Mouse (Mus musculus): ENCODE data around the gene Dctn1. TPM values are rescaled to one million over a fixed set of nuclear protein-coding genes. Genes with fewer than 3 reads are reported as not detected.
"Not testable (repeated sequence)": the region's sequence is repeated elsewhere in the genome, so short reads cannot be mapped to it uniquely, and the experiment has no call there.

Gene Dctn1
- polyA plus RNA-seq, 1 experiment from 2014 or later = 158 TPM

GRCm38 (mm10) chr6:83159456-83159855 is 6.3 kb upstream of the Dctn1 start:
- not testable (repeated sequence) for H3K9me3 ChIP-seq (ENCODE audit: control insufficient read depth, low read length); ATAC-seq; H3K36me3 ChIP-seq (ENCODE audit: control insufficient read depth, insufficient read depth); H3K4me3 ChIP-seq (replicated peaks; ENCODE audit: low read length); H3K27ac ChIP-seq (ENCODE audit: low read length); H3K9ac ChIP-seq (replicated peaks; ENCODE audit: low read depth, low read length); H3K4me2 ChIP-seq (ENCODE audit: low read length)
- Histone ChIP-seq H3K4me1 (replicated peaks; ENCODE audit: control insufficient read depth, insufficient read depth, low read length) (peaks cover 25% of the 10 kb centered on the region), H3K27me3 (replicated peaks; ENCODE audit: control insufficient read depth, insufficient read depth, low read length) (peaks cover 32% of the 10 kb centered on the region)
- WGBS = 22% methylated on average over 3 of the region's 3 CpGs

- Histone ChIP-seq H3K9me3 (ENCODE audit: control insufficient read depth, low read length) (no peaks in the 10 kb centered on the region), H3K4me3 (replicated peaks; ENCODE audit: low read length) (no peak overlapping the region; the same call in 1 of the 2 replicates), H3K27ac (ENCODE audit: low read length) (no peak overlapping the region), H3K9ac (replicated peaks; ENCODE audit: low read depth, low read length) (peak overlapping the region; percentile 26; the same call in 1 of the 2 replicates), H3K36me3 (ENCODE audit: control insufficient read depth, insufficient read depth) (no peaks in the 10 kb centered on the region), H3K27me3 (replicated peaks; ENCODE audit: control insufficient read depth, insufficient read depth, low read length) (peaks cover 32% of the 10 kb centered on the region), H3K4me2 (ENCODE audit: low read length) (peak overlapping the region; percentile 42), H3K4me1 (replicated peaks; ENCODE audit: control insufficient read depth, insufficient read depth, low read length) (peaks cover 17% of the 10 kb centered on the region)
- WGBS = 11% methylated on average over 19 of the region's 19 CpGs
- no peak for ATAC-seq
These were observed 4.3 kb upstream of the Dctn1 start for GRCm38 (mm10) chr6:83161442-83161841.

DNA sequence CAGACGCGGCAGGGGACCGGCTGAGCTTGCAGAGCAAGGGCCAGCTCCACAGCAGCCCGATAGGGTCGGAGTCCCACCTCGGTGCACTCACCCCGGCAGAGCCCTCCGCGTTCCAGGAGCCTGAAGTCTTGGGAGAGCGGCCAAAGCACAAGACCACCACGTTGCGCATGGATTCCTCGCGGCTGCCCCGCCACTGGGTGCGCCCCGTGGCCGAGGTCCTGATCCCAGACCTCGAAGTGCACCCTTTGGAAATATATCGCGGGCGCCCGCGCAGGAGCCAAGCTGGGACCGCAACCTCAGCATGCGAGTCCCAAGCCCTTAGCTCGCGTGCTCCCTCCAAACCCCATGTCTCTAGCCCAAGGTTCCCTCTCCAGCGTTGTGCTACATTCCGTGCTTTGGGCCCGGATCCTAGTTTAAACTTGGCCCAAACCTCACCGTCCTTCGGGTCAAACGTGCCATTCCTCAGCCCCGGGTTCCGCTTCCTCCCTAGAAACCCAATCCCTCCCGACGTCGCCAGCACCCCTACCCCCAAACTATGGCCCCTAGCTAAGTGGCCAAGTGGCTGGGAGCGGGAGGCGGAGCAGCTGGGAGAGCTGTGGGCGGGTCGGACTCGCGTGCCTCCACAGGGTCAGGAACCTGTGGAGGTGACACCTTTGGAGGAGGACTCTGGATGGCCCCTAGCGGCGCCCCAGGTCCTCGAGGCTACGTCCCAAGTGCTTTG is 3.6 kb upstream of the Dctn1 start:
- ATAC-seq = no peak
- Histone ChIP-seq H3K27me3 (replicated peaks; ENCODE audit: control insufficient read depth, insufficient read depth, low read length) (peaks cover 32% of the 10 kb centered on the region), H3K9ac (replicated peaks; ENCODE audit: low read depth, low read length) (peak overlapping the region; percentile 30; the same call in 1 of the 2 replicates), H3K9me3 (ENCODE audit: control insufficient read depth, low read length) (no peaks in the 10 kb centered on the region), H3K4me1 (replicated peaks; ENCODE audit: control insufficient read depth, insufficient read depth, low read length) (peaks cover 20% of the 10 kb centered on the region), H3K4me3 (replicated peaks; ENCODE audit: low read length) (peak overlapping the region; percentile 29), H3K36me3 (ENCODE audit: control insufficient read depth, insufficient read depth) (no peaks in the 10 kb centered on the region), H3K4me2 (ENCODE audit: low read length) (peak overlapping the region; percentile 42), H3K27ac (ENCODE audit: low read length) (no peak overlapping the region)
- WGBS = under 1% methylated on average over 49 of the region's 49 CpGs

DNA sequence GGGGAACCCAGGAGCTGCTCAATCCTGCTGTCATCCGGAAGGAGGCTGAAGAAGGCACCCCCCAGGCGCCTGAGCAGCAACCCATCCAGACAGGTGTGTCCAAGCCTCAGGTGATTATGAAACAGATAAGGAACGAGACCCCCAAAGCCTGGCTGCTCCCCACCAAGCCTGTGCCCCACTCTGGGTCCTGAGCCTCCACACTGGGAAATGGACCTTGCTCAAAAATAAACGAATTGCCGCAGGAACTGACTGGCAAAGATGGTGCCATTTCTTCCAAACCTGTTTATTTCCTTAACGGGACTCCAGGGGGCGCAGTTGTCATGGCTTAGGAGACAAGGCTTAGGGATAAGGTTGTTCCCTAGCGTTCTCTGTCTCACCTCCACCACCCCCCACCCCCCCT is 3.0 kb upstream of the Dctn1 start:
- Histone ChIP-seq H3K4me2 (ENCODE audit: low read length) (peak overlapping the region; percentile 42), H3K4me1 (replicated peaks; ENCODE audit: control insufficient read depth, insufficient read depth, low read length) (peaks cover 22% of the 10 kb centered on the region), H3K9ac (replicated peaks; ENCODE audit: low read depth, low read length) (no peak overlapping the region), H3K9me3 (ENCODE audit: control insufficient read depth, low read length) (no peaks in the 10 kb centered on the region), H3K36me3 (ENCODE audit: control insufficient read depth, insufficient read depth) (no peaks in the 10 kb centered on the region), H3K27me3 (replicated peaks; ENCODE audit: control insufficient read depth, insufficient read depth, low read length) (peaks cover 32% of the 10 kb centered on the region), H3K27ac (ENCODE audit: low read length) (no peak overlapping the region), H3K4me3 (replicated peaks; ENCODE audit: low read length) (peak overlapping the region; percentile 29; the same call in 1 of the 2 replicates)
- no peak for ATAC-seq
- under 1% methylated on average over 8 of the region's 8 CpGs for WGBS

GRCm38 (mm10) chr6:83165026-83165606 is 604 bp upstream of the Dctn1 start:
- Histone ChIP-seq H3K4me3 (replicated peaks; ENCODE audit: low read length) (peak overlapping the region; percentile 89), H3K27ac (ENCODE audit: low read length) (no peak overlapping the region), H3K4me1 (replicated peaks; ENCODE audit: control insufficient read depth, insufficient read depth, low read length) (peaks cover 22% of the 10 kb centered on the region), H3K9ac (replicated peaks; ENCODE audit: low read depth, low read length) (peak overlapping the region; percentile 89), H3K36me3 (ENCODE audit: control insufficient read depth, insufficient read depth) (no peaks in the 10 kb centered on the region), H3K9me3 (ENCODE audit: control insufficient read depth, low read length) (no peaks in the 10 kb centered on the region), H3K27me3 (replicated peaks; ENCODE audit: control insufficient read depth, insufficient read depth, low read length) (peaks cover 30% of the 10 kb centered on the region), H3K4me2 (ENCODE audit: low read length) (peak overlapping the region; percentile 88)
- WGBS = 4% methylated on average over 6 of the region's 6 CpGs
- ATAC-seq = peak; percentile 37

- 0% methylated on average over 12 of the region's 12 CpGs for whole genome bisulfite sequencing
- peak overlapping the region; percentile 89 for H3K4me3 ChIP-seq (replicated peaks; ENCODE audit: low read length)
- no peaks in the 10 kb centered on the region for H3K36me3 ChIP-seq (ENCODE audit: control insufficient read depth, insufficient read depth)
- peak overlapping the region; percentile 88 for H3K4me2 ChIP-seq (ENCODE audit: low read length)
- H3K4me1 ChIP-seq (replicated peaks; ENCODE audit: control insufficient read depth, insufficient read depth, low read length) = peaks cover 30% of the 10 kb centered on the region
- peak; percentile 13 for ATAC-seq
- H3K9me3 ChIP-seq (ENCODE audit: control insufficient read depth, low read length) = no peaks in the 10 kb centered on the region
- H3K27ac ChIP-seq (ENCODE audit: low read length) = peak overlapping the region; percentile 89
- H3K27me3 ChIP-seq (replicated peaks; ENCODE audit: control insufficient read depth, insufficient read depth, low read length) = peaks cover 19% of the 10 kb centered on the region
- H3K9ac ChIP-seq (replicated peaks; ENCODE audit: low read depth, low read length) = peak overlapping the region; percentile 89
These were observed 517 bp downstream of the Dctn1 start for GRCm38 (mm10) chr6:83166243-83166630.

DNA sequence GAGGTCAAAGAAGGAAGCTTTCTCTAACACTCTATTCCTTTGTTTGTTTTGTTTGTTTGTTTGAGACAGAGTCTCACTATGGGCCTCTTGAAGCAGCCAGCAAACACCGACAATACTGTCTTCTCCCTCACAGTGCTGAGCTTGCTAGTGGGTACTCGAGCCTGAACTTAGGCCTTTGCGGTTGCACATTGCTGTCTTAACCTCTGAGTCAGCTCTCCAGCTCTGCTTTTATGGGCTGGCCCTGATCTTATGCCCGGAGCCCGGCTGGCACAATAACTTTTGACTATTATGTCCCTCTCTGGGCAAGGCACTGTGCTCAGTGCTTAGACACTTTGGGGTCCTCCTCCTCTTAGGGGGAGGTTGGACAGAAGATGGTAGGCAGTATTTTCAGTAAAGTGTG is 4.2 kb downstream of the Dctn1 start:
- Histone ChIP-seq H3K4me2 (ENCODE audit: low read length) (no peak overlapping the region), H3K27ac (ENCODE audit: low read length) (no peak overlapping the region), H3K9me3 (ENCODE audit: control insufficient read depth, low read length) (no peaks in the 10 kb centered on the region)

DNA sequence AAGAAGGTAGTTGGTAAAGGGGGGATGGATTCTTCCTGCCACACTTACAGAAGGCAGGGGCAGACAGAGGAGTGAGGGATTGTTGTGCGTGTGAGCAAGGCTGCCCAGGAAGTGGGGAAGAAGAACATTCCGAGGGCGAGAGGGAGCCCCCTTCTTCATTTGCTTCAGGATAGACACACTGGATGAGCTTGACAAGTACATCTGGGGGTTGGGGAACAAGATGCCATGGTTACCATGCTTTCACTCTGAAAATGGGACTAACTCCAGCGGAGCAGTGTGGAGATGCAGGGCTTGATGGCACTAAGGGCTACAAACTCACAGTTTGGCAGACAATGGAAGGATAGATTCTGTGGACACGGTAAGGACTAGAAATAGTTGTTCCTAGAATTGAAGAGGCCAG is 5.3 kb downstream of the Dctn1 start:
- Histone ChIP-seq H3K4me1 (replicated peaks; ENCODE audit: control insufficient read depth, insufficient read depth, low read length) (peaks cover 29% of the 10 kb centered on the region), H3K9ac (replicated peaks; ENCODE audit: low read depth, low read length) (no peak overlapping the region), H3K27ac (ENCODE audit: low read length) (no peak overlapping the region), H3K27me3 (replicated peaks; ENCODE audit: control insufficient read depth, insufficient read depth, low read length) (no peaks in the 10 kb centered on the region), H3K4me2 (ENCODE audit: low read length) (peak overlapping the region; percentile 35), H3K4me3 (replicated peaks; ENCODE audit: low read length) (peak overlapping the region; percentile 6; the same call in 1 of the 2 replicates), H3K9me3 (ENCODE audit: control insufficient read depth, low read length) (no peaks in the 10 kb centered on the region), H3K36me3 (ENCODE audit: control insufficient read depth, insufficient read depth) (no peaks in the 10 kb centered on the region)
- no peak for ATAC-seq
- 77% methylated on average over 5 of the region's 5 CpGs for WGBS

More for the DNA sequence above, 4.2 kb downstream of the Dctn1 start:
- H3K4me1 ChIP-seq (replicated peaks; ENCODE audit: control insufficient read depth, insufficient read depth, low read length) = peaks cover 29% of the 10 kb centered on the region
- H3K36me3 ChIP-seq (ENCODE audit: control insufficient read depth, insufficient read depth) = no peaks in the 10 kb centered on the region
- 89% methylated on average over 5 of the region's 5 CpGs for WGBS
- no peak overlapping the region for H3K9ac ChIP-seq (replicated peaks; ENCODE audit: low read depth, low read length)
- no peaks in the 10 kb centered on the region for H3K27me3 ChIP-seq (replicated peaks; ENCODE audit: control insufficient read depth, insufficient read depth, low read length)
- H3K4me3 ChIP-seq (replicated peaks; ENCODE audit: low read length) = no peak overlapping the region
- ATAC-seq = no peak

- H3K9ac ChIP-seq (replicated peaks; ENCODE audit: low read depth, low read length) = 0 out of 2 replicates have a peak overlapping the region, but pooled peaks have one; percentile 17
- peak overlapping the region; percentile 66 for H3K27ac ChIP-seq (ENCODE audit: low read length)
- H3K9me3 ChIP-seq (ENCODE audit: control insufficient read depth, low read length) = no peaks in the 10 kb centered on the region
- peak overlapping the region; percentile 35 for H3K4me2 ChIP-seq (ENCODE audit: low read length)
- no peaks in the 10 kb centered on the region for H3K27me3 ChIP-seq (replicated peaks; ENCODE audit: control insufficient read depth, insufficient read depth, low read length)
- H3K4me3 ChIP-seq (replicated peaks; ENCODE audit: low read length) = peak overlapping the region; percentile 38
- H3K4me1 ChIP-seq (replicated peaks; ENCODE audit: control insufficient read depth, insufficient read depth, low read length) = peaks cover 20% of the 10 kb centered on the region
- WGBS = 55% methylated on average over 9 of the region's 9 CpGs
- H3K36me3 ChIP-seq (ENCODE audit: control insufficient read depth, insufficient read depth) = no peaks in the 10 kb centered on the region
- peak; percentile 73 for ATAC-seq
These were observed 6.7 kb downstream of the Dctn1 start for GRCm38 (mm10) chr6:83172240-83172920.
